Mouse (Mus musculus) lung, embryonic 16.5 days (tissue): ENCODE measurements around the gene Nat9. TPM values are rescaled to one million over a fixed set of nuclear protein-coding genes. Genes with fewer than 3 reads are reported as not detected.
A peak's percentile ranks its signal among the peaks of the same experiment; 100 is the strongest.

Experiments used
- ATAC-seq: fragments of 200-750 bp; cut with Nextera tagmentation; 2 replicates; pipeline ENCODE4 v1.8.0; 2017; ENCODE audit warnings: low read depth, mild to moderate bottlenecking, moderate library complexity
- H3K27ac ChIP-seq: fragments of 300-500 bp; sonication (generic); 2 replicates; pipeline ENCODE4 v1.5.1; 2014; ENCODE audit warnings: mild to moderate bottlenecking, control low read depth, low read length
- H3K27me3 ChIP-seq: fragments of 300-500 bp; sonication (generic); 2 replicates; pipeline ENCODE4 v1.6.1; 2014; ENCODE audit warnings: low read depth, low read length, mixed read lengths; ENCODE audit not compliant: control insufficient read depth, insufficient read depth
- H3K36me3 ChIP-seq: fragments of 300-500 bp; sonication (generic); 2 replicates; pipeline ENCODE4 v1.6.1; 2014; ENCODE audit warnings: low read length; ENCODE audit not compliant: control insufficient read depth, insufficient read depth
- H3K4me1 ChIP-seq: fragments of 300-500 bp; sonication (generic); replicated peaks from 2 replicates; pipeline ENCODE4 v1.6.1; 2014; ENCODE audit warnings: low read length, mixed read lengths; ENCODE audit not compliant: control insufficient read depth, insufficient read depth
- H3K4me2 ChIP-seq: fragments of 300-500 bp; sonication (generic); 2 replicates; pipeline ENCODE4 v1.6.1; 2014; ENCODE audit warnings: low read depth, low read length, control low read depth
- H3K4me3 ChIP-seq: fragments of 300-500 bp; sonication (generic); 2 replicates; pipeline ENCODE4 v1.5.1; 2014; ENCODE audit warnings: mild to moderate bottlenecking, low read length, control low read depth
- H3K9ac ChIP-seq: fragments of 300-500 bp; sonication (generic); 2 replicates; pipeline ENCODE4 v1.6.1; 2014; ENCODE audit warnings: low read length, control low read depth
- H3K9me3 ChIP-seq: fragments of 300-500 bp; sonication (generic); 2 replicates; pipeline ENCODE4 v1.6.1; 2016; ENCODE audit warnings: low read length; ENCODE audit not compliant: control insufficient read depth
- WGBS: fragments of 180-500 bp; shearing (Covaris S2); extraction: QIAGEN DNeasy Blood & Tissue Kit; methylation state at CpG from one replicate; pipeline ENCODE4 v1.1.7; 2014; 5-methylcytosine and 5-hydroxymethylcytosine counted together
- polyA plus RNA-seq: library from polyadenylated mRNA; unstranded; fragments of >200 nt; fragmentation: Nextera tagmentation; extraction: Ambion mirVana; gene quantifications from 2 replicates; pipeline ENCODE4 v1.2.1, GENCODE M21; 2015

Gene Nat9
- polyA plus RNA-seq, 1 experiment from 2014 or later: 26.0 TPM

DNA sequence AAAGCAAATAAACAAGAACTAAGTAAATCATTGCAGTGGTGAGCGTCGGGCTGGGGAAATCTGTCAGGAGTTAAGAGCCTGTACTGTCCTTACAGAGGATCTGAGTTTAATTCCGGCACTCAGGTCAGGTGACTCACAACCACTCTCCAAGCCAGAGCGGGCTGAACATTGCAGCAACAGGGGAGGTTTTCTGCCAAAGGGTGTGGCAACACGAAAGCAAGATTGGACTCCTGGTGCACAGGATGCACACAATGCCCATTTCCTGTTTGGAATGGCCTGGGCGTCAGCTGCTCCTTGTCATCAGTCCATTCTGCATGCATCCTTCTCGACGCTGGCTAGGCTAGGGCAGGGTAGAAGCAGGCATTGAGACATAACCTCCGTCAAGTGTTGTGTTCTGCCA is 31.6 kb upstream of the Nat9 start:
- peaks cover 35% of the 10 kb centered on the region for H3K4me1 ChIP-seq
- no peak overlapping the region for H3K4me3 ChIP-seq
- 30% methylated on average over 9 of the region's 9 CpGs for WGBS
- no peak overlapping the region for H3K4me2 ChIP-seq
- H3K36me3 ChIP-seq: no peaks in the 10 kb centered on the region
- peak; percentile 23; the same call in 1 of the 2 replicates for ATAC-seq
- no peaks in the 10 kb centered on the region for H3K9me3 ChIP-seq
- no peak overlapping the region for H3K9ac ChIP-seq
- H3K27me3 ChIP-seq: no peaks in the 10 kb centered on the region
- H3K27ac ChIP-seq: no peak overlapping the region

DNA sequence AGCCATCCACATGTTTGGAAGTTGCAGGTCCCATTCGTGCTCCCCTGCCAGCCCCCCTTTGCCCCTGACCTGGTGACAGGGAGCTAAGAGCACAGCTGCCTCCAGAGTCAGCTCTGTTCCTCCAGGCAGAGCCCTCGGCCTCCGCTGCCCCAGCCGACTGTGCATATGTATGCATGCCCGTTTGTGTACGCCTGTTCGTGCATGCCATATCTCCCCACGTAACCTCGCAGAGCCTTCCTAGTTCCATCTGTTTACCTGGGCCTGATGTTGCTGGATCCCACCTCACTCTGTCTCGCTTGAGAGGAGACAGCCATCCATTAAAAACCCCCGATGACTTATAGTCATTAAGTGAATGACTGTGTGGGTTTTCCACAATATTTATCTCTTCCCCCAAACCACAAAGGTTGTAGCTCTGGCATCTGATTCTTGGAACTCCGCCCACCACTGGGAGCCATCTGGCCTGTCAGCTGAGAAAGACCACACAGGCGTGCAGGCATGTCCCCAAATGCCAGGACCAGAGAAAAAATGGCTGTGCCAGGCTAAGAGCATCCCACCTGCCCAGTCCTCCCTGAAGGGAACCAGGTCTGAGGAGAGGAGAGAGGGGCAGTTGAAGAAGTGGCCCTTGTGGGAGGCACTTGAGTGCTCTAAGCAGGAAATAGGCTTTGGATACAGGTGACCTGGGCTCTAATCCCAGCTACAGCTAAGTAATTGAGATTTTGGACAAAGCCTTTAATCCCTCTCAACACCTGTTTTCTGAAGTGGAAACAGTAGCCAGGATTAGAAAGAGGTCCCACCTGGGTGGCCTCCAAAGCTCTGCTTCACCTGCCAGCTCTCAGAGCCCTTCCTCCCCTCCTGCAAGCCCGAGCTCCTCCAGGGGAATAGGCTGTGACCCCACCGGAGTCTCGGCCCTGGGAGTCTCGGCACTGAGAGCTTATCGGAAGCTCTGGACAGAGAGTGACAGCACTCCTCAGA is 30.1 kb upstream of the Nat9 start:
- Histone ChIP-seq H3K4me2 (no peak overlapping the region), H3K4me1 (peaks cover 23% of the 10 kb centered on the region), H3K27ac (no peak overlapping the region), H3K36me3 (no peaks in the 10 kb centered on the region), H3K9ac (no peak overlapping the region), H3K9me3 (no peaks in the 10 kb centered on the region), H3K4me3 (no peak overlapping the region), H3K27me3 (no peaks in the 10 kb centered on the region)
- 57% methylated on average over 18 of the region's 18 CpGs for WGBS
- ATAC-seq: no peak

DNA sequence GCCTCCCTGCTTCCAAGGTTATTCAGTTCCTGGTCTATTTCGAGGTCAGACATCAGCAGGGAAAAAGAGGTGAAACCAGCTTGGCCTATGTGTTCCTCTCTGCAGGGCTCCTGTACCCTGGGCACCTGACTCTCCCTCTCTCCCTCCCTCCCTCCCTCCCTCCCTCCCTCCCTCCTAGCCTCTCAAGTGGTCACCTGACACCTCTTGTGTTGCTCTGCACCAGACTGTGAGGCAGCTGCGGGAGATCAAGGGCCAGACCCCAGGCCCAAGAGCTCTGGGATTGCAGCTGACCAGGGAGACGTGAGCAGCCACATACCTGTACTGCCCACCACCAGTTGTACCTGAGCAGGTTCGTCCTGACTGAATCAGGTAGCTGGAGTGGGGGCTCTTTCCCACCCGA is 27.5 kb upstream of the Nat9 start:
- no peak overlapping the region for H3K4me3 ChIP-seq
- peak; percentile 68 for ATAC-seq
- no peaks in the 10 kb centered on the region for H3K27me3 ChIP-seq
- no peak overlapping the region for H3K9ac ChIP-seq
- no peak overlapping the region for H3K27ac ChIP-seq
- 34% methylated on average over 5 of the region's 5 CpGs for WGBS
- no peak overlapping the region for H3K4me2 ChIP-seq
- H3K4me1 ChIP-seq: peaks cover 12% of the 10 kb centered on the region
- H3K36me3 ChIP-seq: no peaks in the 10 kb centered on the region
- no peaks in the 10 kb centered on the region for H3K9me3 ChIP-seq

DNA sequence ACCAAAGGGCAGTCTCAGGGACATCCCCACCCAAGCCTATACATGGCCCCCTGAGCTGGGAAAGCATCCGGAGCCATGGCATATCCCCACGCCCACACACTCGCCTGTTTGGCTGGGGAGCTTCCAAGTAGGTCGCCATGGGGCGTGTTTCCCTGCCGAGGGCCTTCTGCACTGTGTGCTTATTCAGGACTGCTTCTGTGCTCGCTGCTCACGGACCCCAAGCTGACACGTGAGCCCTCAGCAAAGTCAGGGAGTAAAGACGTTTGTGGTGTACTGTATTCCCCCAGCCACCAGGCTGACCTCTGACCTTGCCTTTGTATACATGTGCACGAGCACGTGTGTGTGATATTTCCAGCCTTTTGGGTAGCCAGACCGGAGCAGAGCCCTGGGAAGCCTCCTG is 24.5 kb upstream of the Nat9 start:
- Histone ChIP-seq H3K9ac (no peak overlapping the region), H3K27me3 (no peaks in the 10 kb centered on the region), H3K4me2 (no peak overlapping the region), H3K36me3 (no peaks in the 10 kb centered on the region), H3K9me3 (no peaks in the 10 kb centered on the region), H3K27ac (no peak overlapping the region), H3K4me1 (no peaks in the 10 kb centered on the region), H3K4me3 (no peak overlapping the region)
- ATAC-seq: no peak
- WGBS: 38% methylated on average over 13 of the region's 13 CpGs

DNA sequence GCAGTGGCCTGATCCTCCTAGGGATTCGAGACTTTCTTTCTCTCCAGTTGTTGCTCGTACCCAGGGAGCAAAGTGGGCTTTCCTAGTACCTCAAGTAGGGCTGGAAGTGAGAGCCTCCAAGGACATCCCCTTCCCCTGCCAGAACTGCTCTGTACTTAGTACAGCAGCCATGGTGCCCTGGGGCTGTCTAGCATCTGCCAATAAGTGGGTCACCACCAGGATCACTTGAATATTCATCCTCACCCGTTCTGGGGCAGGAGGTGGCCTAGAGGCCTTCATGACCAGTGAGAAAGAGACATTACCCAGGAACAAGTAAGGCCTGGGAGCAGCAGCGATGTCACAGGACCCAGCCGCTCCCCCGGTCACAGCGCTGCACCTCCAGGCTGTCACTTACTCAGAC is 22.3 kb upstream of the Nat9 start:
- ATAC-seq: no peak
- Histone ChIP-seq H3K4me3 (no peak overlapping the region), H3K27ac (no peak overlapping the region), H3K27me3 (no peaks in the 10 kb centered on the region), H3K4me1 (no peaks in the 10 kb centered on the region), H3K9me3 (no peaks in the 10 kb centered on the region), H3K36me3 (no peaks in the 10 kb centered on the region), H3K4me2 (no peak overlapping the region), H3K9ac (no peak overlapping the region)
- 87% methylated on average over 7 of the region's 7 CpGs for WGBS

GRCm38 (mm10) chr11:115208776-115209732 is 21.4 kb upstream of the Nat9 start:
- Histone ChIP-seq H3K4me1 (no peaks in the 10 kb centered on the region), H3K27ac (no peak overlapping the region), H3K9ac (no peak overlapping the region), H3K9me3 (no peaks in the 10 kb centered on the region), H3K4me2 (no peak overlapping the region), H3K4me3 (no peak overlapping the region), H3K27me3 (no peaks in the 10 kb centered on the region), H3K36me3 (no peaks in the 10 kb centered on the region)
- ATAC-seq: no peak
- WGBS: 78% methylated on average over 25 of the region's 25 CpGs

DNA sequence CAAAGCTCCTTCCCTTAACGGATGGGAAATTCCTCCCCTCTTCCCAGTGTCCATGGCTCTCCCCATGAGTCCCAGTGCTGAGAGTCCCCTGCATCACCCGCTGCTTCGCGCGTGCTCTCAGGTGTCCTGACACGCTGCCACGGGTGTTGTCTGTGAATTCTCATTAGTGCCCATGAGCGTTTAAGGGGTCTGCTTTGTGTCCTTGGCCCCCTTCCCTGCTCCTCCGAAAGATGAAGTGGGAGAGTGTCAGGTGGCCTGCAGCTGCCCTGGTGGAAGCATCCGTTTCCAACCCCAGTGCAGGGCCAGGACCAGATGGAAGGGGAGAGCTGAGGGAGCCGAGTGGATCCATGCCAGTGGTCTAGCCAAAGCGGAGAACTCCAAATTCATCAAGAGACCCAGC is 20.5 kb upstream of the Nat9 start:
- WGBS: 81% methylated on average over 12 of the region's 12 CpGs
- Histone ChIP-seq H3K9ac (no peak overlapping the region), H3K4me3 (no peak overlapping the region), H3K9me3 (no peaks in the 10 kb centered on the region), H3K27ac (no peak overlapping the region), H3K27me3 (no peaks in the 10 kb centered on the region; the same call in 1 of the 2 replicates), H3K4me1 (no peaks in the 10 kb centered on the region), H3K36me3 (no peaks in the 10 kb centered on the region), H3K4me2 (no peak overlapping the region)
- no peak for ATAC-seq

DNA sequence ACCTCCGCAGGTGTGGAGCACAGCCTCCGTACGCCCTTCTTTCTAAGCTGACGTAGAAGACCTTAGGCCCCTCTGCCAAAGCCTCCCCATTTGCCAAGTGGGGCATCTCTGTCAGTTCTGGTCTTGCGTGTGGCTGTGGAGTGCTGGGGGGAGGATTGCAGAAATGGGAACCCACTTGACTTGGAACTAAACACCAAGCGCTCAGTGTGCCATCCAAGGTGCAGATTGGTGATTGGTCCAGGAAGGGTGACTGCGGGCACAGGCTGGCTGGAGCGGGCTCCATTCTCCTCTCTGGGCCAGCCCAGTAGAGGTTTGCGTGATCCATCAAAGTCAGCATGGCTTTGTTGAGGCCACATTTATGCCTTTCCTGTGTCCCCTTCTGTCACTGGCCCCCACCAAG is 15.1 kb upstream of the Nat9 start:
- Histone ChIP-seq H3K36me3 (peaks cover 2% of the 10 kb centered on the region; the same call in 1 of the 2 replicates), H3K4me1 (no peaks in the 10 kb centered on the region), H3K4me2 (no peak overlapping the region), H3K9me3 (no peaks in the 10 kb centered on the region), H3K27ac (no peak overlapping the region), H3K9ac (no peak overlapping the region), H3K27me3 (no peaks in the 10 kb centered on the region; the same call in 1 of the 2 replicates), H3K4me3 (no peak overlapping the region)
- no peak; the same call in 1 of the 2 replicates for ATAC-seq
- WGBS: 90% methylated on average over 9 of the region's 9 CpGs

- Histone ChIP-seq H3K9ac (no peak overlapping the region), H3K36me3 (peaks cover 2% of the 10 kb centered on the region; the same call in 1 of the 2 replicates), H3K27ac (no peak overlapping the region), H3K4me2 (no peak overlapping the region), H3K4me3 (no peak overlapping the region), H3K27me3 (no peaks in the 10 kb centered on the region; the same call in 1 of the 2 replicates), H3K4me1 (no peaks in the 10 kb centered on the region), H3K9me3 (no peaks in the 10 kb centered on the region)
- WGBS: 14% methylated on average over 12 of the region's 12 CpGs
- peak; percentile 83 for ATAC-seq
Observed at GRCm38 (mm10) chr11:115202316-115202715, 14.7 kb upstream of the Nat9 start.
